Mouse (Mus musculus): ENCODE results near the gene Antxrl. TPM values are rescaled to one million over a fixed set of nuclear protein-coding genes. Genes with fewer than 3 reads are reported as not detected.

Antxrl gene
- total and polyA plus RNA-seq, 2 experiments from 2014 or later: not detected

GRCm38 (mm10) chr14:34102601-34103000, 50.1 kb downstream of the Antxrl start, which contains the start of gene A630023A22Rik:
TSS of gene A630023A22Rik (minus strand) at chr14:34102754.
- no peaks in the 10 kb centered on the region for H3K27me3 ChIP-seq (ENCODE audit: insufficient read depth, low read length)
- 82% methylated on average over 5 of the region's 5 CpGs for WGBS
- H3K9ac ChIP-seq: no peak within 1 kb of the TSS
- no peaks in the 10 kb centered on the region for H3K9me3 ChIP-seq (ENCODE audit: low read length)
- no peak for DNase-seq
- H3K4me1 ChIP-seq (ENCODE audit: insufficient read depth): no peaks in the 10 kb centered on the region
- TF ChIP-seq CTCF (IDR thresholded peaks at IDR 0.05; ENCODE audit: low read depth): no peak
- no peak within 1 kb of the TSS for H3K27ac ChIP-seq (ENCODE audit: low read depth, low read length)
- no peak for ATAC-seq
- no peaks in the 10 kb centered on the region for H3K36me3 ChIP-seq (ENCODE audit: insufficient read depth)
- H3K4me3 ChIP-seq (ENCODE audit: low read depth, low read length): no peak within 1 kb of the TSS
- no peak within 1 kb of the TSS for H3K4me2 ChIP-seq (ENCODE audit: low read depth)

- no peak for DNase-seq
- no peak overlapping the region for H3K9ac ChIP-seq
These were observed 51.3 kb downstream of the Antxrl start for GRCm38 (mm10) chr14:34103855-34104254.

GRCm38 (mm10) chr14:34104892-34105291, 52.4 kb downstream of the Antxrl start:
- H3K27me3 ChIP-seq (ENCODE audit: insufficient read depth, low read length): no peaks in the 10 kb centered on the region
- no peak overlapping the region for H3K27ac ChIP-seq (ENCODE audit: low read depth, low read length)
- H3K9me3 ChIP-seq (ENCODE audit: low read length): no peaks in the 10 kb centered on the region
- no peaks in the 10 kb centered on the region for H3K4me1 ChIP-seq (ENCODE audit: insufficient read depth)
- no peak overlapping the region for H3K9ac ChIP-seq
- peak; percentile 48 for ATAC-seq
- peak; percentile 31 for DNase-seq
- TF ChIP-seq CTCF (IDR thresholded peaks at IDR 0.05; ENCODE audit: low read depth): peak; percentile 67
- 25% methylated on average over 8 of the region's 8 CpGs for WGBS
- H3K36me3 ChIP-seq (ENCODE audit: insufficient read depth): no peaks in the 10 kb centered on the region
- H3K4me2 ChIP-seq (ENCODE audit: low read depth): no peak overlapping the region
- H3K4me3 ChIP-seq (ENCODE audit: low read depth, low read length): no peak overlapping the region

More at GRCm38 (mm10) chr14:34103855-34104254, 51.3 kb downstream of the Antxrl start:
- Histone ChIP-seq H3K4me1 (ENCODE audit: insufficient read depth) (no peaks in the 10 kb centered on the region), H3K4me3 (ENCODE audit: low read depth, low read length) (no peak overlapping the region), H3K9me3 (ENCODE audit: low read length) (no peaks in the 10 kb centered on the region), H3K36me3 (ENCODE audit: insufficient read depth) (no peaks in the 10 kb centered on the region), H3K27ac (ENCODE audit: low read depth, low read length) (no peak overlapping the region), H3K4me2 (ENCODE audit: low read depth) (no peak overlapping the region), H3K27me3 (ENCODE audit: insufficient read depth, low read length) (no peaks in the 10 kb centered on the region)
- no peak for TF ChIP-seq CTCF (IDR thresholded peaks at IDR 0.05; ENCODE audit: low read depth)
- WGBS: 88% methylated on average over 3 of the region's 3 CpGs
- no peak for ATAC-seq

GRCm38 (mm10) chr14:34106389-34107062, 54.0 kb downstream of the Antxrl start:
- no peak for ATAC-seq
- H3K4me2 ChIP-seq (ENCODE audit: low read depth): no peak overlapping the region
- TF ChIP-seq CTCF (IDR thresholded peaks at IDR 0.05; ENCODE audit: low read depth): peak; percentile 55
- no peaks in the 10 kb centered on the region for H3K4me1 ChIP-seq (ENCODE audit: insufficient read depth)
- no peaks in the 10 kb centered on the region for H3K9me3 ChIP-seq (ENCODE audit: low read length)
- no peaks in the 10 kb centered on the region for H3K36me3 ChIP-seq (ENCODE audit: insufficient read depth)
- H3K9ac ChIP-seq: no peak overlapping the region
- no peak overlapping the region for H3K27ac ChIP-seq (ENCODE audit: low read depth, low read length)
- H3K4me3 ChIP-seq (ENCODE audit: low read depth, low read length): no peak overlapping the region
- H3K27me3 ChIP-seq (ENCODE audit: insufficient read depth, low read length): no peaks in the 10 kb centered on the region
- WGBS: 55% methylated on average over 12 of the region's 12 CpGs
- DNase-seq: no peak

GRCm38 (mm10) chr14:34107594-34107993, 55.1 kb downstream of the Antxrl start:
- DNase-seq (no peak), ATAC-seq (no peak)
- no peaks in the 10 kb centered on the region for H3K27me3 ChIP-seq (ENCODE audit: insufficient read depth, low read length)
- no peak overlapping the region for H3K27ac ChIP-seq (ENCODE audit: low read depth, low read length)
- H3K9ac ChIP-seq: no peak overlapping the region
- no peaks in the 10 kb centered on the region for H3K4me1 ChIP-seq (ENCODE audit: insufficient read depth)
- no peak for TF ChIP-seq CTCF (IDR thresholded peaks at IDR 0.05; ENCODE audit: low read depth)
- no peak overlapping the region for H3K4me2 ChIP-seq (ENCODE audit: low read depth)
- no peak overlapping the region for H3K4me3 ChIP-seq (ENCODE audit: low read depth, low read length)
- WGBS: 88% methylated on average over 4 of the region's 4 CpGs
- no peaks in the 10 kb centered on the region for H3K36me3 ChIP-seq (ENCODE audit: insufficient read depth)
- H3K9me3 ChIP-seq (ENCODE audit: low read length): no peaks in the 10 kb centered on the region

GRCm38 (mm10) chr14:34114311-34114710, 61.8 kb downstream of the Antxrl start:
- H3K27me3 ChIP-seq (ENCODE audit: insufficient read depth, low read length): no peaks in the 10 kb centered on the region
- no peaks in the 10 kb centered on the region for H3K9me3 ChIP-seq (ENCODE audit: low read length)
- ATAC-seq (no peak), DNase-seq (peak; percentile 9)
- no peak overlapping the region for H3K4me3 ChIP-seq (ENCODE audit: low read depth, low read length)
- H3K4me1 ChIP-seq (ENCODE audit: insufficient read depth): no peaks in the 10 kb centered on the region
- H3K27ac ChIP-seq (ENCODE audit: low read depth, low read length): no peak overlapping the region
- no peaks in the 10 kb centered on the region for H3K36me3 ChIP-seq (ENCODE audit: insufficient read depth)
- TF ChIP-seq CTCF (IDR thresholded peaks at IDR 0.05; ENCODE audit: low read depth): no peak
- WGBS: 75% methylated on average over 4 of the region's 4 CpGs
- no peak overlapping the region for H3K4me2 ChIP-seq (ENCODE audit: low read depth)
- no peak overlapping the region for H3K9ac ChIP-seq

- DNase-seq: no peak
These were observed 66.7 kb downstream of the Antxrl start for GRCm38 (mm10) chr14:34119046-34119723.

More at GRCm38 (mm10) chr14:34119046-34119723, 66.7 kb downstream of the Antxrl start:
- Histone ChIP-seq H3K4me1 (ENCODE audit: insufficient read depth) (no peaks in the 10 kb centered on the region), H3K36me3 (ENCODE audit: insufficient read depth) (no peaks in the 10 kb centered on the region), H3K9me3 (ENCODE audit: low read length) (no peaks in the 10 kb centered on the region), H3K27me3 (ENCODE audit: insufficient read depth, low read length) (no peaks in the 10 kb centered on the region), H3K4me2 (ENCODE audit: low read depth) (no peak overlapping the region), H3K9ac (no peak overlapping the region), H3K4me3 (ENCODE audit: low read depth, low read length) (no peak overlapping the region), H3K27ac (ENCODE audit: low read depth, low read length) (no peak overlapping the region)
- TF ChIP-seq CTCF (IDR thresholded peaks at IDR 0.05; ENCODE audit: low read depth): no peak
- WGBS: 75% methylated on average over 7 of the region's 7 CpGs
- ATAC-seq: no peak
